23 mouse cellular contexts compared by ENCODE assay signal in the genomic region with DNA sequence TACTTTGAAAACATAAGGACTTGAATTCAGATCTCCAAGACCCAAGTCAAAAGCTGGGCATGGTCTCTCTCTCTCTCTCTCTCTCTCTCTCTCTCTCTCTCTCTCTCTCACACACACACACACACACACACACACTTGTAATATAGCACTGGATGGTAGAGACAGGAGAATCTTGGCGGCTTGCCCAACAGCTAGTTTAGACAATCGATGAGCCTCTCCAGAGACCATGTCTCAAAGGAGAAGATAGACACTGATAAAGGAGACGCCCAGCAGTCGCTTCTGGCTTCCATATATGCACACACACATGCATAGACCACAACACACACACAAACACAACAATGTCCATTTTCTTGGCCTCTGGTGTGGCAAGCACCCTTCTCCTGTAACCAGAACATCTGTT.
DNase-seq lines count a peak whose midpoint lies in the region; ATAC-seq lines count a peak whose summit lies in the region.
"Had no signal": no experiment of that assay in that cellular context is flagged by ENCODE, and none has a peak within 500 bp of the region (broad histone marks: within the 10 kb centered on the region; RNA-seq: fewer than 3 reads in every experiment).

No protein-coding gene starts in this region.

- peak; percentile 29 to 46 for DNase-seq in cerebellum, postnatal 10 days
- DNase-seq in cerebellum, adult 9-10 months = no peak
- DNase-seq in heart, postnatal 14 days = no peak
- peak; percentile 17 for DNase-seq in left cerebral cortex, postnatal 4 days
- no peak for DNase-seq in left cerebral cortex, adult 18-20 months (ENCODE audit: low spot score in 2 of 2)
- DNase-seq in right cerebral cortex, postnatal 4 days = peak; percentile 50
- DNase-seq in right cerebral cortex, adult 18-20 months = no peak
- DNase-seq: adrenal gland, postnatal 14 days; heart, adult 18-20 months; kidney, adult 2 months; layer of hippocampus, adult 9-11 months; lung, adult 2 months; lung, postnatal 36 days had no signal

- no peak for ATAC-seq in heart, embryonic 13.5 days (ENCODE audit: extremely low read depth, insufficient number of reproducible peaks, low FRiP score, low TSS enrichment)
- ATAC-seq: liver, embryonic 12.5 days; midbrain, embryonic 15.5 days had no signal

- H3K4me3 ChIP-seq in heart, embryonic 13.5 days = no peak overlapping the region
- H3K4me3 ChIP-seq: forebrain, embryonic 15.5 days; limb, embryonic 10.5 days; liver, embryonic 12.5 days; megakaryocyte, embryonic 14.5 days; midbrain, embryonic 15.5 days; neural tube, embryonic 12.5 days; stomach, embryonic 15.5 days had no signal

- H3K27me3 ChIP-seq in heart, embryonic 13.5 days (replicated peaks) = peaks cover 9% of the 10 kb centered on the region

- H3K9ac ChIP-seq in heart, embryonic 13.5 days = no peak overlapping the region
- H3K9ac ChIP-seq: forebrain, embryonic 15.5 days; hindbrain, embryonic 14.5 days; liver, embryonic 12.5 days; midbrain, embryonic 15.5 days; neural tube, embryonic 12.5 days; stomach, embryonic 15.5 days had no signal

- intact Hi-C loops in heart, postnatal 14 days (cut with DNase I) = loop anchor here (2.0 kb wide), 1 partner anchor 748 kb away; no protein-coding TSS in a partner anchor
- intact Hi-C loops in left cerebral cortex, postnatal 4 days (cut with DNase I) = loop anchor here (5.0 kb wide), 3 partner anchors 174 to 749 kb away; no protein-coding TSS in a partner anchor

- peaks cover 78% of the 10 kb centered on the region for H3K4me1 ChIP-seq in heart, embryonic 13.5 days

- WGBS in heart, embryonic 13.5 days = 16% methylated on average over 4 of the region's 4 CpGs

- H3K9me3 ChIP-seq in heart, embryonic 13.5 days = no peaks in the 10 kb centered on the region
- H3K9me3 ChIP-seq: forebrain, embryonic 15.5 days; limb, embryonic 10.5 days; liver, embryonic 12.5 days; megakaryocyte, embryonic 14.5 days; midbrain, embryonic 15.5 days; neural tube, embryonic 12.5 days; stomach, embryonic 15.5 days had no signal

- peak overlapping the region; percentile 68 for H3K27ac ChIP-seq in heart, embryonic 13.5 days (replicated peaks)
- H3K27ac ChIP-seq: forebrain, embryonic 15.5 days; hindbrain, embryonic 14.5 days; kidney, postnatal 0 days; limb, embryonic 10.5 days; liver, embryonic 12.5 days; midbrain, embryonic 15.5 days; neural tube, embryonic 12.5 days; stomach, embryonic 15.5 days had no signal

- no peak overlapping the region for H3K4me2 ChIP-seq in heart, embryonic 13.5 days
- H3K4me2 ChIP-seq: forebrain, embryonic 15.5 days; hindbrain, embryonic 14.5 days; liver, embryonic 12.5 days; midbrain, embryonic 15.5 days; neural tube, embryonic 12.5 days; stomach, embryonic 15.5 days had no signal

- no peaks in the 10 kb centered on the region for H3K36me3 ChIP-seq in heart, embryonic 13.5 days
- H3K36me3 ChIP-seq: forebrain, embryonic 15.5 days; limb, embryonic 10.5 days; liver, embryonic 12.5 days; midbrain, embryonic 15.5 days; neural tube, embryonic 12.5 days; stomach, embryonic 15.5 days had no signal

Comparison
In these comparisons a context has a peak if more than half of its experiments do, and no peak if none do; other contexts are left out.
1. DNase-seq: peak in cerebellum, postnatal 10 days (2 of 2), left cerebral cortex, postnatal 4 days (single experiment) and right cerebral cortex, postnatal 4 days (single experiment); none in cerebellum, adult 9-10 months (single experiment), heart, postnatal 14 days (0 of 2), left cerebral cortex, adult 18-20 months (0 of 2) and right cerebral cortex, adult 18-20 months (single experiment).